8 mouse cellular contexts compared by ENCODE assay signal in the genomic region with DNA sequence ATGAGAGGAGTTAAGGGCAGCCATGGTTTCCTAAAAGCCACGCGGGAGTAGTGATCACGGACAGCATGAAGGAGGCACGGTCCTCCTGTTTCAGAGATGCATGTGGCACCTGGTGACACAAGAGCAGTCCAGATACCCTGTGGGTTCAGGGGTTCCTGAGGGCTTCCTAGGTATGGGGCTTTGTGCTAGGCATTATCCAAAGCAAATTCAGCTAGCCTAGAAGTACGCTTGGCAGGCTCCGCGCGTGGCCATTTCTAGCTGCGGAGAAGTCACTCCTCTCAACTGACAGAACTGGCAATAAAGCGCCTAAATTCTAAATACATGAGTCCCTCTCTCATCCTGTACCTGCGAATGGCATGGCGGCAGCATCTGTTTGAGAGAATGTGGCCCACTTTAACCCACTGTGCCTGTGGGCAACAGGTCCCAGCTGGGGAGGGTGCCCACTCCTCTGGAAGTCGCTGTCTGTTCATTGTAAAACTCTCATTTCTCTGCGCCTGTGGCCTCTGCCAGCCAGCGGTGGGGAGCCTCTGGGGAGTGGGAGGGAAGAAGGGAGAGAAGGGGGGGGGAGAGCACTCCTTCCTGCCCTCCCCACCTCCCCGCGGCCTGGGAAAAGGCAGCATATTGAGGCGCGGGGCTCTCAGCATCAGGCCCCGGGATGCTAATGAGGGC. TPM values are rescaled to one million over a fixed set of nuclear protein-coding genes. Genes with fewer than 3 reads are reported as not detected.
DNase-seq lines count a peak whose midpoint lies in the region; ATAC-seq and TF ChIP-seq lines count a peak whose summit lies in the region.

No protein-coding gene starts in this region.

- no peak for DNase-seq in layer of hippocampus, adult 2 months (ENCODE audit: low spot score in 2 of 2)
- no peak for DNase-seq in layer of hippocampus, postnatal 14 days (ENCODE audit: low spot score in 2 of 2)
- no peak for DNase-seq in midbrain, embryonic 14.5 days
- DNase-seq in left cerebral cortex, postnatal 14 days (ENCODE audit: low spot score in 2 of 2) = no peak
- no peak for DNase-seq in ovary, adult 18-20 months (ENCODE audit: low spot score)
- DNase-seq in gastrocnemius, postnatal 25 days = no peak

- TF ChIP-seq POLR2A in cortical plate, adult 2 months (IDR thresholded peaks at IDR 0.05; ENCODE audit: extremely low read depth, insufficient read depth, low read length) = no peak

- no peaks in the 10 kb centered on the region for H3K9me3 ChIP-seq in hindbrain, embryonic 13.5 days
- no peaks in the 10 kb centered on the region for H3K9me3 ChIP-seq in midbrain, embryonic 14.5 days (ENCODE audit: control insufficient read depth, low read length)

- intact Hi-C loops in left cerebral cortex, postnatal 14 days (cut with DNase I) = no loop called here

- H3K36me3 ChIP-seq in hindbrain, embryonic 13.5 days = no peaks in the 10 kb centered on the region
- H3K36me3 ChIP-seq in midbrain, embryonic 14.5 days (ENCODE audit: control insufficient read depth, insufficient read depth, low read length) = no peaks in the 10 kb centered on the region

- peak overlapping the region; percentile 12; the same call in 1 of the 2 replicates for H3K27ac ChIP-seq in layer of hippocampus, adult 2 months
- 0 out of 2 replicates have a peak overlapping the region, but pooled peaks have one; percentile 62 for H3K27ac ChIP-seq in cortical plate, adult 2 months (ENCODE audit: insufficient read depth, low read length)
- H3K27ac ChIP-seq in hindbrain, embryonic 13.5 days = peak overlapping the region; percentile 97
- H3K27ac ChIP-seq in midbrain, embryonic 14.5 days (replicated peaks; ENCODE audit: low read depth, low read length) = peak overlapping the region; percentile 97

- peak overlapping the region; percentile 89 for H3K4me2 ChIP-seq in hindbrain, embryonic 13.5 days
- H3K4me2 ChIP-seq in midbrain, embryonic 14.5 days (ENCODE audit: low read length) = peak overlapping the region; percentile 86

- 9% methylated on average over 20 of the region's 20 CpGs for WGBS in hindbrain, embryonic 13.5 days
- 6% methylated on average over 20 of the region's 20 CpGs for whole genome bisulfite sequencing in midbrain, embryonic 14.5 days

- ATAC-seq in hindbrain, embryonic 13.5 days (ENCODE audit: low FRiP score) = peak; percentile 51; the same call in 1 of the 2 replicates
- ATAC-seq in midbrain, embryonic 14.5 days (ENCODE audit: low FRiP score, low TSS enrichment) = no peak

- peaks cover 45% of the 10 kb centered on the region for H3K27me3 ChIP-seq in hindbrain, embryonic 13.5 days
- peaks cover 7% of the 10 kb centered on the region; the same call in 1 of the 2 replicates for H3K27me3 ChIP-seq in midbrain, embryonic 14.5 days (ENCODE audit: control insufficient read depth, insufficient read depth, low read length)

- TF ChIP-seq CTCF in layer of hippocampus, adult 2 months (conservative IDR thresholded peaks at IDR 0.05) = no peak
- TF ChIP-seq CTCF in cortical plate, adult 2 months (IDR thresholded peaks at IDR 0.05; ENCODE audit: extremely low read depth, insufficient read depth, low read length) = no peak

- H3K4me3 ChIP-seq in layer of hippocampus, adult 2 months = peak overlapping the region; percentile 92
- peak overlapping the region; percentile 93 for H3K4me3 ChIP-seq in cortical plate, adult 2 months (ENCODE audit: insufficient read depth, low read length)
- peak overlapping the region; percentile 78 for H3K4me3 ChIP-seq in hindbrain, embryonic 13.5 days
- peak overlapping the region; percentile 76 for H3K4me3 ChIP-seq in midbrain, embryonic 14.5 days (replicated peaks; ENCODE audit: low read depth, low read length)

- H3K9ac ChIP-seq in hindbrain, embryonic 13.5 days = peak overlapping the region; percentile 90
- H3K9ac ChIP-seq in midbrain, embryonic 14.5 days (replicated peaks; ENCODE audit: low read length) = peak overlapping the region; percentile 84

- H3K4me1 ChIP-seq in cortical plate, adult 2 months (ENCODE audit: control insufficient read depth, insufficient read depth, low read length) = peaks cover 3% of the 10 kb centered on the region
- peaks cover 75% of the 10 kb centered on the region for H3K4me1 ChIP-seq in hindbrain, embryonic 13.5 days (replicated peaks)
- peaks cover 58% of the 10 kb centered on the region for H3K4me1 ChIP-seq in midbrain, embryonic 14.5 days (ENCODE audit: control insufficient read depth, insufficient read depth, low read length)

RNA-seq across cellular contexts. Expression of a gene that starts 0.6 kb away (rescaled TPM):
- 10 to 100 TPM; 24.7 to 30.7 TPM for total RNA-seq in layer of hippocampus, adult 2 months (2021)
- 10 to 100 TPM; 36.2 to 37.0 TPM for total RNA-seq in layer of hippocampus, postnatal 14 days (2021)
- 25.9 and 28.2 TPM in 2 replicates for polyA plus RNA-seq in cortical plate, adult 2 months (2012; rRNA removed)
- 154 and 185 TPM in 2 replicates for polyA plus RNA-seq in hindbrain, embryonic 13.5 days (2015; fragmentation: Nextera tagmentation; extraction: Ambion mirVana)
- 111 and 123 TPM in 2 replicates for polyA plus RNA-seq in midbrain, embryonic 14.5 days (2014; fragmentation: Nextera tagmentation; extraction: Ambion mirVana)
- 10 to 100 TPM; 32.6 to 48.7 TPM for total RNA-seq in left cerebral cortex, postnatal 14 days (2021)
- not detected for total RNA-seq in gastrocnemius, postnatal 25 days (2021)

RNA-seq across cellular contexts. Expression of a gene that starts 3.8 kb away (rescaled TPM):
- total RNA-seq in layer of hippocampus, adult 2 months (2021) = 10 to 100 TPM; 41.8 to 43.0 TPM
- 10 to 100 TPM; 29.8 to 35.0 TPM for total RNA-seq in layer of hippocampus, postnatal 14 days (2021)
- 64.5 and 68.2 TPM in 2 replicates for polyA plus RNA-seq in cortical plate, adult 2 months (2012; rRNA removed)
- polyA plus RNA-seq in hindbrain, embryonic 13.5 days (2015; fragmentation: Nextera tagmentation; extraction: Ambion mirVana) = 37.4 and 38.1 TPM in 2 replicates
- polyA plus RNA-seq in midbrain, embryonic 14.5 days (2014; fragmentation: Nextera tagmentation; extraction: Ambion mirVana) = 30.6 and 38.8 TPM in 2 replicates
- total RNA-seq in left cerebral cortex, postnatal 14 days (2021) = 10 to 100 TPM; 31.8 to 33.4 TPM
- 10 to 100 TPM; 31.2 to 34.0 TPM for total RNA-seq in gastrocnemius, postnatal 25 days (2021)

RNA-seq across cellular contexts. Expression of a gene that starts 31.8 kb away (rescaled TPM):
- 1 to 10 TPM in 1 of 2 experiments, under 1 TPM in 1; 0.84 to 1.3 TPM for total RNA-seq in layer of hippocampus, adult 2 months (2021)
- 1 to 10 TPM in 1 of 2 experiments, under 1 TPM in 1; 0.81 to 1.1 TPM for total RNA-seq in layer of hippocampus, postnatal 14 days (2021)
- 2.3 TPM in 2 replicates for polyA plus RNA-seq in cortical plate, adult 2 months (2012; rRNA removed)
- 0.22 and 0.25 TPM in 2 replicates for polyA plus RNA-seq in hindbrain, embryonic 13.5 days (2015; fragmentation: Nextera tagmentation; extraction: Ambion mirVana)
- not detected in 2 replicates for polyA plus RNA-seq in midbrain, embryonic 14.5 days (2014; fragmentation: Nextera tagmentation; extraction: Ambion mirVana)
- total RNA-seq in left cerebral cortex, postnatal 14 days (2021) = 1 to 10 TPM; 1.3 to 1.6 TPM
- 1 to 10 TPM; 1.8 to 3.0 TPM for total RNA-seq in gastrocnemius, postnatal 25 days (2021)

Comparison
In these comparisons a context has a peak if more than half of its experiments do, and no peak if none do; other contexts are left out.
1. H3K27ac ChIP-seq: peak in every context shown above with its lines; median percentile 97 in hindbrain, embryonic 13.5 days; 97 in midbrain, embryonic 14.5 days; 62 in cortical plate, adult 2 months; 12 in layer of hippocampus, adult 2 months.
2. RNA of a gene that starts 0.6 kb away (total RNA-seq): 32.6 to 48.7 TPM in left cerebral cortex, postnatal 14 days, 36.2 to 37.0 TPM in layer of hippocampus, postnatal 14 days and 24.7 to 30.7 TPM in layer of hippocampus, adult 2 months; not detected in gastrocnemius, postnatal 25 days; every median in the first group is over 10 times any median in the second.
3. Peak in every context shown above with its lines, with median percentiles within 50 percentile points of each other: H3K4me3 ChIP-seq.